1 mouse cellular context compared by ENCODE assay signal in genomic region chr11:85555066-85555465, GRCm38 (mm10).
TF ChIP-seq lines count a peak whose summit lies in the region.

No protein-coding gene starts in this region.

TF ChIP-seq in MEL, 35 proteins besides CTCF, POLR2A, EP300 and RAD21 (continued from another document):
- TF ChIP-seq MAFK (IDR thresholded peaks at IDR 0.05; ENCODE audit: borderline replicate concordance, low read depth, low read length) (no peak), HCFC1 (IDR thresholded peaks at IDR 0.05; ENCODE audit: low read depth, low read length) (0 out of 2 replicates have a peak, but pooled peaks have one; percentile 54), GABPA (IDR thresholded peaks at IDR 0.05; ENCODE audit: low read depth, low read length) (no peak), JUND (IDR thresholded peaks at IDR 0.05; ENCODE audit: low read depth, low read length) (no peak), KAT2A (conservative IDR thresholded peaks at IDR 0.05; ENCODE audit: low read depth, low read length) (no peak), MAX (IDR thresholded peaks at IDR 0.05; ENCODE audit: low read length) (no peak), MYB (IDR thresholded peaks at IDR 0.05; ENCODE audit: low read depth, low read length) (no peak)
